Mouse (Mus musculus): ENCODE measurements at regions not wholly inside any gene's neighbourhood (a gene's known extent, or its start where the extent isn't known, plus 50 kb on each side); places are given as distances from the start of the nearest gene placed in this dataset.

DNA sequence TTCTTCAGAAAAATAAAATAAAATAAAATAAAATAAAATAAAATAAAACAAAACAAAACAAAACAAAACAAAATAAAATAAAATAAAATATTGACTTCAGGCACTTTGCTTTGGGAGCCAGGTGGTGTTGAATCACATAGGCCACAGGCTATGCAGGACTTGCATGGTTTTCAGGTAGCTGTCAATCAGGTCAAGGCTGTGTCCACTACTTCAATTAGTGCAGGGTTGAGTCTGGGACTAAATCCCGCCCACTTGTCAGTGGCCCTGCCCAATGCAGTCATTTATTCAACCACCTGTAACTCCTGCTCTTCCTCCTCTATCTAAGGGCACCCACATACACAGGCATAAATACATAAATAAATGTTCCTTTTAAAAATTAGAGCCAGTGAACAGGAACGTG, 497.3 kb upstream of the Gm5415 start:
- no peak for DNase-seq (ENCODE audit: low spot score in 2 of 2)

DNA sequence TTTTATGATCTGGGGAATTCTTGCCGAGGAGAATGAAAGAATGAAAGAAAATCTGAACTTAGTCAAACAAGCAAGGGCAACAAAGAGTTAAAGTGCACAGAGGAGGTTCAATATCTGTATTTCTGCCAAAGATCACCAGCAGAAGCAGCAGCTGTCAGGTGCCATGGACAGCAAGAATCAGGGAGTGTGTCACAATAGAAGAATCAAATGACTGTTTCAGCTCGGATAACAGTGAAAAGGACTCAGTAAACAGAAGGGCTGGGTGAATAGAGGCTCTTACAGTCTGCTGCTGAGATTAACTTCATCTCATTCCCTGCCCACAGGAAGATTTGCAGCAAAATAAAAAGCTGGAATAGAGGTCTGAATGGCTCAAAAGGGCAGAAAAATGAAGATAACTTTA, 495.3 kb upstream of the Gm5415 start:
- no peak for DNase-seq (ENCODE audit: low spot score in 2 of 2)

DNA sequence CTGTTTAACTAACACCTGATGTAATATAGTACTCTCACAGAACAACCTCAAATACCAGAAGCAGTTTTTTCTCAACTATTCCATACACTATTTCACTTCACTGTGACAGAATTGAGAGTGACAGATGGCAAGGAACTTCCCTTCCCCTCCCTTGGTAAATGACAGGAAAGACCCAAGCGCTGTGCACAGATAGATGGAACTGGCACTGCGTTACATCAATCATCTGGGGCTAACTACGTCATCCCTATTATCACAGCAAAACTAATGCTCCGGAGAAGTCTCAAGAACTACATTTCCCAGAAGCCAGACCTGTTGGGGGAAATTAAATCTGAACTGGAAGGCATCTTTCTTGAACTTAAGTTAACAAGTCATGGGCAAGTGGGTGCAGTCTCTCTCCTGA, 493.6 kb upstream of the Gm5415 start:
- DNase-seq (ENCODE audit: low spot score in 2 of 2), result no peak

DNA sequence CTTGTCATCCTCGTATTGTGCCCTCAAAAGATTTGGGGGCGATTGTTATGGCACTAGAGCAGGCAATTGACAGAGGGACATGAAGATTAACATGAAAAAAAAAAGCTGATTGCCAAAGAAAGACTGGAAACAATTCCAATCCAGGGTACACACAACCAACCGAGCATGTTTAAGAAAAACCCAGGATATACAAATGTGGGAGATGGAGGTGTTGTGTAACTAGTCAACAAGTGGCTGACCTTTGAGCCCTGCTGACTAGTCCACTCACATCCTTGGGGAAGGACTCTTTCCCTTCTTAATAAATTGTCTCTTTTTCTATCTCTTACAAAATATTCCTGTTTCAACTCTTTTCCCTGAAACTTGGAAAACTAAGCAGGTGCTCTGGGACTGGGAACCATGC, 484.9 kb upstream of the Gm5415 start:
- DNase-seq (ENCODE audit: low spot score in 2 of 2), result no peak

DNA sequence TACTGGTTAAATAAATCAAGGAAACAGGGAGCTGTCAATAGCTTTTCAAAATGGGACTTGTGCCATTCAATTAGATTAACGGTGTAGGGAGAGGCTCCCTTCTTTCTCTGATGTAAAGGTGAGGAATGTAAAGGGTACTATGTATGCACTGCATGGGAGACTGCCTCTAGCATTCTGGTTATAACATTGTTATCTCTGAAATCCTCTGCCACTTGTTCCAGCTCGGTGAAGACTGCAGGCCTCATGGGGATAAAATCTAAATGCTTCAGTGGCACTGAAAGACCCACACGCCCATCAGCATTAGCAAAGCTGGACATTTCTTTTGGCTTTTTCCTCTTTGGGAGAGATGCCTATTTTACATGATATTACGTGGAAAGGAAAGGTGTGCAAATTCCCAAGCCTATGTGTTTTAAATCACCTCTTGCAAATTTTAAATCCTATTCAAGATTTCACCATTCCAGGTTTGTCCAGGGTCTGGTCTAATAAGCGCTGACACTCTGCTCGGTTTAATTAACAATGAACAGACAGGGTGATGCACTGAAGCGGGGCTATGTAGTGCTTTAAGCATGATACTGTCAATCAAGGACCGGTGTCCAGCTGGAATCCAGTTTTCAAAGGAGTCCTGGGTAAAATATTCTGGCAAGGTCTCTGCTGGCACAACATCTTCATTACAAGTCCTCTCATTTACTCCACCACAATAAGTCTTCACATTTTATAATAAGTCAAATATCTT, 479.8 kb upstream of the Gm5415 start:
- DNase-seq (ENCODE audit: low spot score in 2 of 2), result no peak

DNA sequence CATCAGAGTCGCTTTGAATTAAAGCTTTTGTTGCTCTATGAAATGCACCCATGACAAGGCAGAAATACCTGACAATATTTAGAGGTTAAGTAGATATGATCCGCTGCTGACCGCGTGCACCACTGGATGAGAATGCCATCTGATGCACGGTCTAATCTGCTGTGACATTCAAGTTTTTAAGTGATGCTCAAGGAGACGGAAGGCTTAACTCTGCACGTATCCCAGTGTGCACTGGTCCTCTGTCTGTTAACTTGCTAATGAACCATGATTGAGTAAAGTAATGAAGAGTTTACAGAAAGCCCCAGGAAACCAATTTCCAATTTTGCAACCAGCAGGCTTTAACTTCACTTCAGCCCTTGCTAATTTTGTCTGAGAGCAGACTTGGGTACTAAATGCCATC, 478.3 kb upstream of the Gm5415 start:
- DNase-seq (ENCODE audit: low spot score in 2 of 2), result no peak

DNA sequence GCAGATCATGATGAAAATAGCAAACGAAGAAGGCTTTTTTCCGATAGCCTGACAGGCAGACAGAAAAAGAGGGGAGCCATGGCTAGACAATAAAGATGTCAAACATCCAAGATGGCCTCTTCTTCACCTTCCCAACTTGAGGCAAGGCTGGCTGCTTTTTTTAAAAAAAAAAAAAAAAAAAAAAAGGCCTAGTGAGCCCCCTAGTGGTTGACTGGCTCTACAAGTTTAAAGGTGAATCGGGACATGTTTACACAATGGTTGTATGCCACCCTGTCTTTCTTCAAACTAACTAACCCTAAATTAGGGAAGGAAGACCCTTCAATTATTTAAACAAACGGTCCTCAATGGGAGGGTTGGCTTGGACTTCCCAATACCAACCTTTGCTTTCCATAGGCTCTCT, 475.8 kb upstream of the Gm5415 start:
- no peak for DNase-seq (ENCODE audit: low spot score in 2 of 2)

DNA sequence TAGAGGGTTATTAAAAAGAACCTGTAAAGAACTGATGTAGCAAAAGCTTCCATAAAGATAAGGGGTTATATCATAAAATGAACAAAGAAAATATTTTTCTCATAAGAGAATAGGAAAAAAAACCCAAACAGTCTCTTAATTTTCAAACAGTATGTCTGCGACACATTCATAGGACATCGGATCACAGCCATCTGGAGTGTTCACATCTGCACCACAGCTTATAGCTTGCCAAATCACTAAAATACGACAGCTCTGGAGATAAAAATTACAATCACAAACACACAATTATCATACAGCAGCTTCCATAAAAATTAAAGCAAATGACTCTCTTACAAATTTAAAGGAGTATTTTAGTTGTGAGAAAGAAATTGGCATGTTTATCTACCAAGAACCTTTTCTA, 456.9 kb upstream of the Gm5415 start:
- no peak for DNase-seq (ENCODE audit: low spot score in 2 of 2)

DNA sequence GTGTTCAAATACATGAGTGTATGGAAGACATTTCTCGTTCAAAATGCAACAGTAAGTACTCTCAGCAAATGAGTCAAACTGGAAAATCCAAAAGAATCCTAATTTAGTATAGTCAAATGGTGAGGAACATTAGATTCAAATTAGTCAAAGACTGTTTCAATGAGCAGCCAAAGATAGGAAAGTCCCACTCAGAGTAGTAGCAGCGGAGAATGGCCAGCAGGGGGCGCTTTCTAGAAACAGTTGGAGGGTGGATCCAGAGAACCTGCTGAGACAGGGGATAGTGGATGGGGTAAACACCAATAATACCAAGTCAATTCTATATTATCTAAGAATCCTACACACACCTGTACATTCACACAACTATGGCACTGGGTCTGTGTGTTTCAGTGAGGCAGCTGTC, 417.9 kb upstream of the Gm5415 start:
- no peak for DNase-seq (ENCODE audit: low spot score in 2 of 2)

DNA sequence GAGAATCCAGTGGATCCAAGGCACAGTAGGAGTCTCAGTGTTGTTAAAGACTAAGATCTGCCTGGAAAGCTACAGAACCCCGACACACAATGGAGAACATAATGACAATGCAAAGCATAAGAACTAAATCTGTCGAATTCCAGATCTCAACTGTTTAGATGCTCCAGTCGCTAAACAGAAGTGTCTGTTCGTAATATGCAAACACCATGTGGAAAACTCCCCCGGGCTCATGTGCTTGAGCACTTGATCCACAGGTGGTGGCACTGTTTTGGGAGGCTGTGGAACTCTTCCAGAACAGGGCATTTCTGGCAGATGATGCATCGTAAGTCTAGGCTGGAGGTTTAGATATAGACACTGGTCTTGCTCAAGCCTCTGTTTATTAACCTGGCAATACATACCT, 412.2 kb upstream of the Gm5415 start:
- no peak for DNase-seq (ENCODE audit: low spot score in 2 of 2)

DNA sequence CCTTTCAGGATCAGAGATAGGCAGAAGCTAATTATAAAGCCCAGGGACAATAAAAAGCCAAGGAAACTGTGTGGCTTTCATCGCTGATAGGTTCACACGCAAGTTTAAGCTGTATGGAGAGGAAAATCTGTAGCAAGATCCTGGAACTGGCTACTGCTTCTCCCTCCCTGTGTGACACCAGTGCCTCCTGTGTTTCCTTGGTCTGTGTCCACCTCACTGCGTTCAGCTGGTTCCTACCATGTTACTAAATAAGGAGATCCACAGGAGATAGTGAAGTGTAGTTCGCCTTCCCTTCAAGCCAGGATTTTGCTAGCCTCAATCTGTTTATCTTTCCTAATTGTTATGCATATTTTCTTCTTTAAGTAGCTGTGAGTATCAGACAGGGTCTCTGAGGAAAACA, 399.2 kb upstream of the Gm5415 start:
- no peak for DNase-seq (ENCODE audit: low spot score in 2 of 2)

DNA sequence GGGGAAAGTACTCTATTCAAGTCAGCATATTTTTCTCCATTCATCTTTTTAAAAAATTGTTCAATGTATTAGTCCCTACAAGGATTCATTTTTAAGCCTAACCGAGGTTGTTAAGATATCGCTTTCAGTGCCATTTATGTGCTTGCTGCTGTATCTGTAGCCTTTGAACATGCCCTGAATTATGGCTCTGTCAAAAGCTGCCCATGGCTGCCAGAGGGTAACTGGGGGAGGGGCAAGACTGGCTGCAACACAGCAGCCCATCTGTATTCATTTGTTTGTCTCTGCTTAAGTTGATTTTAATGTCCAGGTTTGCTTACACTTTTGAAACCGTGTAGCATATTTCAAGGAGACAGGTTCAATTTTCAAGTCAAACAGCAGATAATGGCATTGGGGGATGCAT, 383.3 kb upstream of the Gm5415 start:
- DNase-seq (ENCODE audit: low spot score in 2 of 2), result no peak

DNA sequence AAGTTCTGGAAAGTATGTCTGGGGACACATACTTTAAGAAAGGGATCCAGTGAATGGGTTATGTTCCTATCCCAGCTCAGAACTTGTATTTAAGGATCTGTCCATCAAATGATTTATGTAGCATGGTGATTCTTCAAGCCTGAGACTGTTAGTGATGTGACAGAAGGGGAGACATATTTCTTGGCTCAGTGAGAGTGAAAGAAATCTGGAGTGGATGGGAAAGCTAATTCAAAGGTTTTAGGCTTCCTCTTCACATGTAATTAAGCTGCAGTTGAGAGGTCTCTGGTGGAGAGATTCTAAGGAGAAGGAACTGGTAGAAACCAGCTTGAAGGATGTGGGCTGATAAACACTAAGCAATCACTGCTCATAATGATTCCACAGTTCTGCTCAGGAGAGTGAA, 355.3 kb upstream of the Gm5415 start:
- DNase-seq (ENCODE audit: low spot score in 2 of 2), result no peak

DNA sequence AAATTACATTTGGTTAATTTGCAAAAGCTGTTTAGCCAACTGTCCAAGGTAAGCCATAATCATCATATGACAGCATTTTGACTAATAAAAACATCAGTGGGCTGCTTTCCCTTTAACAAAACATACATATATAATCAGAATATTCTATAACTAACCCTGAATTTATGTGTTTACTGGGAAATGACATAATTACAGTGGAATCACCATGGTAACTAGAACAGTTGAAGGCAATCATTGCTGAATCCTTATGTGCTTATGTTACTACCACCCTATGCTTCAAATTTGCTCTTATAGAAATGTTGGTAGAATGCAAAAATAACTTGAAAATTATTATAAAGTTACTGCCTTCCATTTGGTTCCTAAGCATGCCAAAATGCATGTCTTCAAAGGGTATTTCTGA, 340.6 kb upstream of the Gm5415 start:
- no peak for DNase-seq (ENCODE audit: low spot score in 2 of 2)

DNA sequence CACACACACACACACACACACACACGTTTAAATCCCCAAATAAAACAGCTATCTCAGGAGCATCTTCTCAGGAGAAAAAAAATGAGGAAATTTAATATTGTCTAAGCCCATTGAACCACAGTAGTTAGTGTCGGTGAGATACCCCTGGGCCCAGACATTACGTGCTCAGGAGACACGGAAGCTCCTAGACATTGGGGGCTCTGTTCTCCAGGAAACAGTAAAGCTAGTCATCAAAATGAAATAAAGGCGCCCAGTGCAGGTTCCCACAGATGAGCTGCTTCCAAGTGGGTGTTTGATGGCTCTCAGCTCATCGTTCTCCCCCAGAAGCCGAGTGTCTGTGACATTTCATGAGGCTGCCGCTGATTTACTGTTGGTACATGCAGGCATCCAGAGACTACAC, 325.8 kb upstream of the Gm5415 start:
- DNase-seq (ENCODE audit: low spot score in 2 of 2), result no peak

DNA sequence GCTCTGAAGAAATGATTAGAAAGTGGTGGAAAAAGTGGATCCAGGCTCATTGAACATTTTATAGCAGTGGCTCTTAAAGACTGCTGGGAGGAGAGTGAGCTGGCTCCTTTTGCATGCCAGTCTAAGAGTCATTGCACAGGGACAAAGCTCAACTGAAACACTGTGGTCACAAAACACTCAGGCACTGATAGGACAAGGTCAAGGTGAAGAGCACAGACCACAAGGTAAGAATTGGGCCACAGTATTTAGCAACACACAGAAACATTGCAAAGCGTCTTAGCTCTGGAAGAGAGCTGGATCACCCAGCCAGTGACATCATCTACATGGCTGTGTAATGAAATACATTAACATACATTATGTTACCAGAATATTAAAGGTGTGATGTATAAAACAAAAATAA, 319.0 kb upstream of the Gm5415 start:
- DNase-seq (ENCODE audit: low spot score in 2 of 2), result no peak

DNA sequence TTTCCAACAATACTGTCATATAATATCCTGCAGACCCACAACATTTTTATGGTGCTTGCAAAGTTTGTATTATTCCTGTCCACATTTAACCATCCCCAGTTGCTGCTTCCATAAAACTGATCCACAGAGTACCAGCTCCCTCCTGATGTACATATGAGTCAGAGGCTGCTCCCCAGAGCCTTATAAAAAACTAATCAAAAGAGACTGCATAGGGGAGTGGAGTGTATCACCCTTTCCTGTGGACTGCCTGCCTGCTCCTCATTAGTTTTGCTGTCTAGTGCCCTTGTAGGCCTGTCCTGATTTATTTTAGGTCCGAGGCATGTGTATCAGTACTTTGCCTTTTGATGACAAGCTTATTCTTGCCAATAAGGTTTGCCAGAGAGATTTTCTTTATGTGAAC, 310.9 kb upstream of the Gm5415 start:
- DNase-seq (ENCODE audit: low spot score in 2 of 2), result no peak

Data from spleen, postnatal 36 days (tissue).